Mouse (Mus musculus) limb, embryonic 14.5 days (tissue): Measurements from ENCODE around the gene Gm49486. TPM values are rescaled to one million over a fixed set of nuclear protein-coding genes. Genes with fewer than 3 reads are reported as not detected.
"Not testable (repeated sequence)": the region's sequence is repeated elsewhere in the genome, so short reads cannot be mapped to it uniquely, and the experiment has no call there.

Experiments used
- ATAC-seq: fragments of 200-750 bp; cut with Nextera tagmentation; 2 replicates; pipeline ENCODE4 v1.8.0; 2017; ENCODE audit warnings: low read depth, moderate number of reproducible peaks, moderate TSS enrichment; ENCODE audit not compliant: low FRiP score
- DNase-seq: peaks from one replicate; pipeline ENCODE4 v3.0.0-alpha.2; 2015; ENCODE audit warnings: low spot score
- H3K27ac ChIP-seq: fragments of 300-500 bp; sonication (generic); replicated peaks from 2 replicates; pipeline ENCODE4 v1.5.1; 2014; ENCODE audit warnings: low read depth, mild to moderate bottlenecking, low read length, moderate library complexity, mixed read lengths
- H3K27me3 ChIP-seq: fragments of 300-500 bp; sonication (generic); 2 replicates; pipeline ENCODE4 v1.6.1; 2014; ENCODE audit warnings: low read length, mixed read lengths; ENCODE audit not compliant: control insufficient read depth, insufficient read depth
- H3K36me3 ChIP-seq: fragments of 300-500 bp; sonication (generic); 2 replicates; pipeline ENCODE4 v1.6.1; 2014; ENCODE audit warnings: mild to moderate bottlenecking, low read length, moderate library complexity, mixed read lengths; ENCODE audit not compliant: control insufficient read depth, insufficient read depth
- H3K4me1 ChIP-seq: fragments of 300-500 bp; sonication (generic); 2 replicates; pipeline ENCODE4 v1.6.1; 2014; ENCODE audit warnings: antibody characterized with exemption, low read length, mixed read lengths; ENCODE audit not compliant: control insufficient read depth, insufficient read depth
- H3K4me2 ChIP-seq: fragments of 300-500 bp; sonication (generic); replicated peaks from 2 replicates; pipeline ENCODE4 v1.6.1; 2014; ENCODE audit warnings: low read depth, mild to moderate bottlenecking, low read length, moderate library complexity; ENCODE audit not compliant: severe bottlenecking
- H3K4me3 ChIP-seq: fragments of 300-500 bp; sonication (generic); replicated peaks from 2 replicates; pipeline ENCODE4 v1.5.1; 2014; ENCODE audit warnings: low read length
- H3K9ac ChIP-seq: fragments of 300-500 bp; sonication (generic); 2 replicates; pipeline ENCODE4 v1.6.1; 2014; ENCODE audit warnings: mild to moderate bottlenecking, low read depth, low read length, moderate library complexity; ENCODE audit not compliant: severe bottlenecking
- H3K9me3 ChIP-seq: fragments of 300-500 bp; sonication (generic); 2 replicates; pipeline ENCODE4 v1.6.1; 2016; ENCODE audit warnings: low read length; ENCODE audit not compliant: control insufficient read depth
- POLR2A ChIP-seq: fragments of 200-500 bp; IDR thresholded peaks from 2 replicates; pipeline ENCODE4 v1.8.0; 2012; ENCODE audit warnings: inconsistent platforms, mild to moderate bottlenecking, moderate library complexity, borderline replicate concordance; ENCODE audit not compliant: insufficient read depth, insufficient read length; ENCODE audit errors: extremely low read depth
- WGBS: fragments of 180-500 bp; shearing (Covaris S2); extraction: QIAGEN DNeasy Blood & Tissue Kit; methylation state at CpG from one replicate; pipeline ENCODE4 v1.1.7; 2014; 5-methylcytosine and 5-hydroxymethylcytosine counted together
- polyA plus RNA-seq, 2 experiments: library from polyadenylated mRNA; depleted of rRNA in 1 of 2; stranded (reverse) in 1 of 2; unstranded in 1 of 2; fragments of >200 nt; fragmentation: Nextera tagmentation in 1 of 2; extraction: Ambion mirVana in 1 of 2; gene quantifications; 2 replicates each; pipeline versions ENCODE4 v1.2.1 to v1.2.3; 2012 to 2014

Gm49486 gene
- polyA plus RNA-seq, 2 experiments, result 0.89 to 2.6 TPM

- ATAC-seq, result peak; percentile 31; the same call in 1 of the 2 replicates
- WGBS, result 12% methylated on average over 5 of the region's 5 CpGs
- no peak overlapping the region for H3K27ac ChIP-seq
- no peak overlapping the region for H3K4me3 ChIP-seq
- no peak for TF ChIP-seq POLR2A
- no peaks in the 10 kb centered on the region for H3K9me3 ChIP-seq
- H3K4me2 ChIP-seq, result no peak overlapping the region
- peak; percentile 64 for DNase-seq
- H3K36me3 ChIP-seq, result no peaks in the 10 kb centered on the region
- no peaks in the 10 kb centered on the region for H3K27me3 ChIP-seq
- H3K4me1 ChIP-seq, result 0 out of 2 replicates have a peak, but pooled peaks cover 1% of the 10 kb centered on the region
- no peak overlapping the region for H3K9ac ChIP-seq
These were observed 4.5 kb upstream of the Gm49486 start for GRCm38 (mm10) chr15:79224685-79225084.

GRCm38 (mm10) chr15:79225780-79226179 is 3.4 kb upstream of the Gm49486 start:
- H3K4me3 ChIP-seq, ATAC-seq, H3K9me3 ChIP-seq, H3K27ac ChIP-seq, H3K4me1 ChIP-seq, DNase-seq, H3K36me3 ChIP-seq, H3K9ac ChIP-seq, H3K27me3 ChIP-seq, H3K4me2 ChIP-seq: not testable (repeated sequence)
- 61% methylated on average over 2 of the region's 2 CpGs for WGBS

- no peak overlapping the region for H3K4me3 ChIP-seq
- H3K27me3 ChIP-seq, result no peaks in the 10 kb centered on the region
- H3K36me3 ChIP-seq, result peaks cover 74% of the 10 kb centered on the region
- no peak overlapping the region for H3K27ac ChIP-seq
- DNase-seq (no peak), ATAC-seq (no peak)
- H3K4me1 ChIP-seq, result no peaks in the 10 kb centered on the region
- no peak overlapping the region for H3K4me2 ChIP-seq
- no peak overlapping the region for H3K9ac ChIP-seq
- H3K9me3 ChIP-seq, result no peaks in the 10 kb centered on the region
- 78% methylated on average over 9 of the region's 9 CpGs for WGBS
- TF ChIP-seq POLR2A, result no peak
These were observed 6.1 kb downstream of the Gm49486 start for GRCm38 (mm10) chr15:79235268-79235667.

GRCm38 (mm10) chr15:79238036-79238435 is 8.8 kb downstream of the Gm49486 start:
- H3K4me2 ChIP-seq, result no peak overlapping the region

GRCm38 (mm10) chr15:79242574-79243233 is 13.5 kb downstream of the Gm49486 start:
- DNase-seq (no peak), ATAC-seq (peak; percentile 27)
- 71% methylated on average over 13 of the region's 13 CpGs for WGBS
- no peaks in the 10 kb centered on the region for H3K9me3 ChIP-seq
- no peak overlapping the region for H3K9ac ChIP-seq
- no peak overlapping the region for H3K27ac ChIP-seq
- no peak for TF ChIP-seq POLR2A
- H3K27me3 ChIP-seq, result no peaks in the 10 kb centered on the region
- H3K4me2 ChIP-seq, result no peak overlapping the region
- H3K36me3 ChIP-seq, result peaks cover 79% of the 10 kb centered on the region
- no peak overlapping the region for H3K4me3 ChIP-seq
- H3K4me1 ChIP-seq, result no peaks in the 10 kb centered on the region

More at GRCm38 (mm10) chr15:79238036-79238435, 8.8 kb downstream of the Gm49486 start:
- Histone ChIP-seq H3K27me3 (no peaks in the 10 kb centered on the region), H3K4me3 (no peak overlapping the region), H3K4me1 (no peaks in the 10 kb centered on the region), H3K27ac (no peak overlapping the region), H3K9ac (no peak overlapping the region), H3K36me3 (peaks cover 77% of the 10 kb centered on the region), H3K9me3 (no peaks in the 10 kb centered on the region)
- no peak for ATAC-seq
- no peak for DNase-seq
- WGBS, result 91% methylated on average over 6 of the region's 6 CpGs
- no peak for TF ChIP-seq POLR2A
